Comparison of ENCODE assay signal across 8 mouse cellular contexts in genomic region chr15:77368148-77368547, GRCm38 (mm10). TPM values are rescaled to one million over a fixed set of nuclear protein-coding genes. Genes with fewer than 3 reads are reported as not detected.
DNase-seq lines count a peak whose midpoint lies in the region; ATAC-seq lines count a peak whose summit lies in the region.

No protein-coding gene starts in this region.

- H3K9me3 ChIP-seq in intestine, embryonic 14.5 days (ENCODE audit: control insufficient read depth, low read length) = 0 out of 2 replicates have a peak, but pooled peaks cover under 1% of the 10 kb centered on the region

- intact Hi-C loops in gastrocnemius, postnatal 36 days (cut with DNase I) = loop anchor here (2.0 kb wide), 1 partner anchor 29 kb away; no protein-coding TSS in a partner anchor
- intact Hi-C loops in left cerebral cortex, postnatal 10 days (cut with DNase I) = no loop called here

- WGBS in intestine, embryonic 14.5 days = under 1% methylated on average over 13 of the region's 13 CpGs

- peak overlapping the region; percentile 35 for H3K4me2 ChIP-seq in intestine, embryonic 14.5 days (ENCODE audit: low read length)

- peak; percentile 64 for ATAC-seq in intestine, embryonic 14.5 days (replicated peaks; ENCODE audit: low FRiP score, low TSS enrichment, low read depth)
- ATAC-seq in megakaryocyte-erythroid progenitor cell, adult 5-6 weeks (replicated peaks; ENCODE audit: low FRiP score, low TSS enrichment, poor library complexity, severe bottlenecking) = peak; percentile 82

- peak; percentile 96 for DNase-seq in adrenal gland, adult 2 months
- peak; percentile 94 for DNase-seq in embryo, embryonic 11 days
- peak; percentile 97 to 99 for DNase-seq in gastrocnemius, postnatal 36 days
- peak; percentile 99 for DNase-seq in intestine, embryonic 14.5 days (ENCODE audit: low spot score)
- DNase-seq in left cerebral cortex, postnatal 10 days (ENCODE audit: extremely low spot score in 1 of 2, low spot score in 2 of 2) = peak; percentile 94 to 95
- peak; percentile 97 for DNase-seq in right cerebral cortex, postnatal 14 days
- peak; percentile 94 for DNase-seq in urinary bladder, postnatal 25 days (ENCODE audit: low spot score)

- no peaks in the 10 kb centered on the region for H3K36me3 ChIP-seq in intestine, embryonic 14.5 days (ENCODE audit: control insufficient read depth, insufficient read depth, low read length)

- no peak overlapping the region for H3K4me3 ChIP-seq in intestine, embryonic 14.5 days (ENCODE audit: low read depth, low read length)

- peaks cover 29% of the 10 kb centered on the region; the same call in 1 of the 2 replicates for H3K4me1 ChIP-seq in intestine, embryonic 14.5 days (replicated peaks; ENCODE audit: control insufficient read depth, insufficient read depth, low read length)

- H3K27ac ChIP-seq in intestine, embryonic 14.5 days (ENCODE audit: low read depth) = peak overlapping the region; percentile 95

- H3K9ac ChIP-seq in intestine, embryonic 14.5 days (ENCODE audit: low read length) = 0 out of 2 replicates have a peak overlapping the region, but pooled peaks have one; percentile 13

- no peaks in the 10 kb centered on the region for H3K27me3 ChIP-seq in intestine, embryonic 14.5 days (replicated peaks; ENCODE audit: control insufficient read depth, insufficient read depth, low read length)

RNA-seq across cellular contexts. Expression of gene Apol7a, which starts 30.8 kb away (rescaled TPM):
- total RNA-seq in adrenal gland, adult 2 months (2021) = under 1 TPM in 1 of 2 experiments, not detected in 1; 0.21 TPM
- 0.07 TPM in 1 of 2 replicates, not detected in the other for polyA plus RNA-seq in adrenal gland, adult 2 months (2012; rRNA removed)
- under 1 TPM; 0.26 to 0.59 TPM for total RNA-seq in gastrocnemius, postnatal 36 days (2021)
- 8.9 and 9.7 TPM in 2 replicates for polyA plus RNA-seq in intestine, embryonic 14.5 days (2014; fragmentation: Nextera tagmentation; extraction: Ambion mirVana)
- total RNA-seq in left cerebral cortex, postnatal 10 days (2021) = under 1 TPM; 0.49 to 0.71 TPM
- not detected in 2 replicates for total RNA-seq in megakaryocyte-erythroid progenitor cell, adult 5-6 weeks (2014; fragmentation: Nextera tagmentation)
- not detected in 2 replicates for total RNA-seq in megakaryocyte-erythroid progenitor cell, adult 5-6 weeks (2017)

RNA-seq across cellular contexts. Expression of gene Apol9a, which starts 42.8 kb away (rescaled TPM):
- 1 to 10 TPM in 1 of 2 experiments, under 1 TPM in 1; 0.78 to 1.2 TPM for total RNA-seq in adrenal gland, adult 2 months (2021)
- polyA plus RNA-seq in adrenal gland, adult 2 months (2012; rRNA removed) = 1.9 and 3.0 TPM in 2 replicates
- total RNA-seq in gastrocnemius, postnatal 36 days (2021) = under 1 TPM in 1 of 2 experiments, not detected in 1; 0.22 TPM
- 0.26 and 0.43 TPM in 2 replicates for polyA plus RNA-seq in intestine, embryonic 14.5 days (2014; fragmentation: Nextera tagmentation; extraction: Ambion mirVana)
- total RNA-seq in left cerebral cortex, postnatal 10 days (2021) = under 1 TPM; 0.55 to 0.81 TPM
- not detected in 2 replicates for total RNA-seq in megakaryocyte-erythroid progenitor cell, adult 5-6 weeks (2014; fragmentation: Nextera tagmentation)
- 0.99 TPM in 1 of 2 replicates, not detected in the other for total RNA-seq in megakaryocyte-erythroid progenitor cell, adult 5-6 weeks (2017)
